Mouse (Mus musculus) B cell, adult (primary cell): ENCODE results near the gene Nacc1. TPM values are rescaled to one million over a fixed set of nuclear protein-coding genes. Genes with fewer than 3 reads are reported as not detected.

Source experiments
- total RNA-seq: library from RNA; stranded (reverse); gene quantifications from 4 replicates; pipeline ENCODE4 v1.2.4, GENCODE M21; 2023; ENCODE audit not compliant: inconsistent age

The Nacc1 gene
- 57.6 to 63.9 TPM (median 60.3 TPM) in 4 replicates for total RNA-seq

DNA sequence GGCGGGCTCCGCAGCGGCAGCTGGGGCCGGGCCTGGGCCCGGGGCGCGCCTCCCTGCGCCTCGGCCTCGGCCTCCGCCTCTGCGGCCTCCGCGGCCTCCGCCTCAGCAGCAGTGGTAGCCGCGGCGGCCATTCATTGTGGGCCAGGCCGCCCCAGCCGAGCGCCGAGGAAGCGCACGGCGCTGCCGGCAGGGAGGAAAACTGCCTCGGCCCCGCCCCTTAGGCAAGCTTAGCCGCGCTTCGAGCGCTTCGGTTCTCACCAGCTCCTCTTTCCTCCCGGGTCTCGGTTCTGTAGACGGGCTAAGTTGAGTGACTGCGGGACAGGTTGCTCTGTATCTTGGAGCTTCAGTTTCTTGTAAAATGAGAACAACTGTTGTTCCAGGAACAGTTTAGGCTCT lies at the start of gene Nacc1:
Nacc1 (minus strand) TSS at position 158 of the 396 bp plus-strand sequence.

DNA sequence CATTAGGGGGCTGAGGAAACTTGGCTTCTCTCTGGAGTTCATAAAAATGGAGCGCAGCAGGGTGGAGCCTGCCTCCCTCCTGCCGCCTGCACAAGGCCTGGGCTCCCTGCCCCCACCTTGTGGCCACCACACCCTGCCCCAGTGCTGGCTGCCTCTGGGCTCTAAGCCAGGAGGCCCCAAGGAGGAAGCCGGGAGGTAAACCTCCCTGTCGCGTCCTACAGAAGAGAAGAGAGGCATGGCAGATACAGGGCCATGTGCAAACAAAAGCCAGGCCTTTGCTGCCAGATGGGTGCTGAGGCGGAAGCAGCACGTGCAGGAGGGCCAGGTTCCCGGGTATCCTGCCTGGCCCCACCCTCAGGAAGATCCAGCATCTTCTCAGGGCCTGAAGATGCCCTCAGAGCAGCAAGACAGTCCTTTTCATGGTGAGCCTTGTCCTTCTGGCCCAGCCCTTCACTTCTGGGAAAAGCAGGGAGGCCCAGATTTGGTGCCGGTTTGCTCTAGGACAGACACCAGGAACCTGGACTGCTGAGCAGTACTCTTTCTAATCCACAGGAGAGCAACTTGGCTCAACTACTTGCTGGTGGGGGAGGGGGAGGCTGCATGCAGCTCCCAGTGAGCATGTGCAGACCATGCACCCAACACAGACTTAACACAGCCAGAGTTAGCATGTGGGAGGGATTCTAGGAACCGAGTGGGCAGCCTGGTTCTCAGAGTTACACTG lies 35.3 kb upstream of the Nacc1 start, which contains the start of gene G430095P16Rik:
G430095P16Rik (plus strand) TSS at position 158 of the 721 bp plus-strand sequence.

DNA sequence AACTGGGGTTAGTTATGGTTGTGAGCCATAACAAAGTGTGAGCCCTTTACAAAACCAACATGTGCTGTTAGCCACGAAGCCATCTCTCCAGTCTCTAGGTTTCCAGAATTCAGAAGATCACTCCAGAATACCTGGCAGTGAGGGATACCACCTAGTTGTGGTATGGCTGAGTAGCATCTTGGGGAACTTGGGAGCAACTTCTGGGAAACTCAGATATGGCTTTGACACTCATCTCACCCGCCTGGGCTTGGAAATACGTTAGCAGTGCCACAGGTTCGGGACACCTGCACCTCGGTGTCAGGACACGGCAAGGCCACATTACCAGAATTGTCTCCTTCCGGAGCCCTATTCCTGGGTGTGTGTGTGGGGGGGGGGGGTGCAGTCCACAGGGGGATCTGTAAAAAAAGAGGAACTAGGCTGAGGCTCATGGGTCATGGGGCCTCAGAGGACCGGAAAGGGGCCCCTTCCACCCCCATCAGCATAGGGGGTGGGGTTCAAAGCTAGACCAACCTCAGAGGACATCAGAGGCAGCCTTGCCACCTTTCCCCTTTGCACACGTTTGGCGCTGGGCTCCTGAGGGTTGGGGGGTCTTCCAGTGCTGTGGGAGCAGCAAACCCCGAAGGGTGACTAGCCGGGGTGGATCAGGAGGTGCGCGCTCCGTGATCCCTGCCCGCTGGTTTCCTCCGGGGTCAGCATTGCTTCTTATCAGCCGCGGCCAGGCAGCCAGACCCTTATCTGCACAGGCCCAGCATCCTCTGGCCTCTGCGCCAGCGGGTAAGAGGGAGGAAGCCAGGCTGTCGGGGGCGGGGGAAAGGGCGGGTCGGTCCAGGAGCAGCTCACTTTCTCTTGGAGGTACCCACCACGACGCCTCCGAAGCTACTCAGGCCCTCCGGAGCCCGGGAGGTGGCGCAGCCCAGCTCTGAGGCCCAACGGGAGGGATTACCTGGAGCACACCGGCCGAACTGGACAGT lies 13.6 kb upstream of the Nacc1 start, which contains the start of gene Lyl1:
Lyl1 (plus strand) TSS at position 517 of the 971 bp plus-strand sequence.

DNA sequence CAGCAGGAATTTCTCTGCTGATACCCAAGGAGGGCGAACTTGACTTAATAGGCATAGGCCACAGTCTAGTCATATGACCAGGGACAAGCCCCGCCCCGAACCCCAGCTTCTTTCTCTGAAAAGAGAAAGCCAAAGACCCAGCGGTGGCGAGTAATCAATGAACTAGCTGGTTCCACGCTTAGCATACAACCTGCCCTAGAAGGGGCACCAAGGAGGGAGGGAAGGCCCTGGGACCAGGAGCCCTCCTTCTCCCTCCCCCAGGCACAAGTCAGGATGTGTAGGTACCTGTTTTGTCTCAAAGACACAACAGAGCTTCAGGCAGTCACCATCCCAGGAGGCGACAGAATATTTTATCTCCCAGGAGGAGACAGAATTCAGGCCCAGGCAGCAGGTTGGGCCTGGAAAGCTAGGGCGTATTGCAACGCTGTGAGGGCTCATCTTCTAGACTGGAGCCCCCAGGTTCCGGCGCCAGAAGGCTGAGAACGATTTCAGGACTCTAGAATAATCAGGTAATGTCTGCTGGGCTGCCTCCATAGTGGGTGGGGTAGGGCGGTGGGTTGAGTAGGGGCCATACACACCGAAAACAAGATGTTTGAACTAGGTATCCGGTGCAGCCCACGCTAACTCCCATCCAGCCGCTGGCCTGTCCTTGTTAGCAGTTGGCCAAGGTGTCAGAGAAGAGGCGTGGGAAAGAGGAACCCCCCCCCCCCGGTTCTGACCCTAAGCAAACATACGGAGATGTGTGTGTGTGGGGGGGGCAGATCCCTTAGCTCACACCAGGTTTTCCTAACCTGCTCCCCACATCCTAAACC lies 1.3 kb downstream of the Nacc1 start, which contains the start of gene Trmt1:
Trmt1 (plus strand) TSS at position 117 of the 812 bp plus-strand sequence.

DNA sequence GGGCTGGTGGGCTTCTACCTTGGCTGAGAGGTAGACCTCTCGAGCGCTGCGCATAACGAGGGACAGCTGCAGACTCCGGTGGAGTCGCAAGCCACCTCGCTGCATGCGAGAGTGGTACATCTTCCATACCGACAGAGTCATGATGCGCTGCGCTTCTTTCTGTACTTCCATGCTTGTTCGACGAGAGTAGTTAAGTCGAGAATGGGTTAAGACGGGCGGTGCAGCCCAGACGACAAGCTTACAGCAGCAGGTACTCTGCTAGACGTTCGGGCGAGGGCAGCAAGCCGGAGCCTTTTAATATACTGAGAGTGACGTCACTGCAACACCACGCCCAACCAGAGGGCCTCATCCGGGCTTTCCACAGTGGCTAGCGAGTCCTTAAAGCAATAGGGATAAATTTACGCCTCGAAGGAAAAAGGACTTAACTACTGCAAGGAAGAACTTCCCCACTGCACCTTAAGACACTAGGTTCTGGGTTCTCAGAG lies 25.0 kb downstream of the Nacc1 start, which contains the start of gene Ier2:
Ier2 (minus strand) TSS at position 272 of the 485 bp plus-strand sequence.

Other genes with a start within 250 kb of the Nacc1 start
- gene Ier2, start 25.0 kb downstream of the Nacc1 start, total RNA-seq, result 211 to 281 TPM (median 245 TPM) in 4 replicates
- 180 to 199 TPM (median 184 TPM) in 4 replicates for gene Trmt1, start 1.6 kb downstream of the Nacc1 start, total RNA-seq
- 129 to 151 TPM (median 133 TPM) in 4 replicates for gene Lyl1, start 13.6 kb upstream of the Nacc1 start, total RNA-seq
- gene G430095P16Rik, start 35.1 kb upstream of the Nacc1 start, total RNA-seq, result not detected in 4 replicates
- 1.4 to 4.3 TPM (median 2.8 TPM) in 4 replicates for gene Nfix, start 112.5 kb upstream of the Nacc1 start, total RNA-seq
- gene Dand5, start 135.0 kb upstream of the Nacc1 start, total RNA-seq, result 2.2 to 3.3 TPM (median 2.8 TPM) in 4 replicates
- gene Gadd45gip1, start 143.7 kb upstream of the Nacc1 start, total RNA-seq, result 11.4 to 12.8 TPM (median 11.7 TPM) in 4 replicates
- 48.0 to 63.3 TPM (median 61.5 TPM) in 4 replicates for gene Rad23a, start 152.8 kb upstream of the Nacc1 start, total RNA-seq
- gene Calr, start 159.1 kb upstream of the Nacc1 start, total RNA-seq, result 564 to 720 TPM (median 619 TPM) in 4 replicates
- gene Farsa, start 169.1 kb upstream of the Nacc1 start, total RNA-seq, result 66.8 to 70.5 TPM (median 68.5 TPM) in 4 replicates
- gene Syce2, start 184.2 kb upstream of the Nacc1 start, total RNA-seq, result 6.1 to 11.9 TPM (median 9.0 TPM) in 4 replicates
- 18.7 to 34.4 TPM (median 31.5 TPM) in 4 replicates for gene Gcdh, start 206.1 kb upstream of the Nacc1 start, total RNA-seq
- 0.32 to 0.45 TPM in 2 of 4 replicates, not detected in the others for gene Klf1, start 214.1 kb upstream of the Nacc1 start, total RNA-seq
- 67.4 to 74.5 TPM (median 72.7 TPM) in 4 replicates for gene Dnase2a, start 220.7 kb upstream of the Nacc1 start, total RNA-seq
- 0.16 to 0.57 TPM (median 0.23 TPM) in 4 replicates for gene Mast1, start 249.5 kb upstream of the Nacc1 start, total RNA-seq